Mouse (Mus musculus) forebrain, embryonic 12.5 days (tissue): ENCODE data around the gene Utrn. TPM values are rescaled to one million over a fixed set of nuclear protein-coding genes. Genes with fewer than 3 reads are reported as not detected.

Source experiments
- ATAC-seq: fragments of 200-750 bp; cut with Nextera tagmentation; 2 replicates; pipeline ENCODE4 v1.8.0; 2017; ENCODE audit warnings: moderate TSS enrichment; ENCODE audit not compliant: low FRiP score
- H3K27ac ChIP-seq: fragments of 300-500 bp; sonication (generic); 2 replicates; pipeline ENCODE4 v1.5.1; 2016; ENCODE audit warnings: mild to moderate bottlenecking
- H3K27me3 ChIP-seq: fragments of 300-500 bp; sonication (generic); 2 replicates; pipeline ENCODE4 v1.6.1; 2016; ENCODE audit warnings: mild to moderate bottlenecking
- H3K36me3 ChIP-seq: fragments of 300-500 bp; sonication (generic); replicated peaks from 2 replicates; pipeline ENCODE4 v1.6.1; 2016; ENCODE audit warnings: mild to moderate bottlenecking
- H3K4me1 ChIP-seq: fragments of 300-500 bp; sonication (generic); 2 replicates; pipeline ENCODE4 v1.6.1; 2016
- H3K4me2 ChIP-seq: fragments of 300-500 bp; sonication (generic); 2 replicates; pipeline ENCODE4 v1.6.1; 2016; ENCODE audit warnings: mild to moderate bottlenecking, moderate library complexity
- H3K4me3 ChIP-seq: fragments of 300-500 bp; sonication (generic); replicated peaks from 2 replicates; pipeline ENCODE4 v1.5.1; 2016; ENCODE audit warnings: mild to moderate bottlenecking
- H3K9ac ChIP-seq: fragments of 300-500 bp; sonication (generic); 2 replicates; pipeline ENCODE4 v1.6.1; 2016; ENCODE audit warnings: mild to moderate bottlenecking
- H3K9me3 ChIP-seq: fragments of 300-500 bp; sonication (generic); 2 replicates; pipeline ENCODE4 v1.6.1; 2016
- WGBS: fragments of 180-500 bp; shearing (Covaris S2); methylation state at CpG from one replicate; pipeline ENCODE4 v1.1.7; 2016; 5-methylcytosine and 5-hydroxymethylcytosine counted together
- polyA plus RNA-seq: library from polyadenylated mRNA; unstranded; fragments of >200 nt; fragmentation: Nextera tagmentation; extraction: Ambion mirVana; gene quantifications from 2 replicates; pipeline ENCODE4 v1.2.1, GENCODE M21; 2016

The Utrn gene
- polyA plus RNA-seq, 1 experiment from 2014 or later = 34.3 TPM

- WGBS = 89% methylated on average over 7 of the region's 7 CpGs
- H3K27ac ChIP-seq = no peak overlapping the region
- H3K36me3 ChIP-seq = no peaks in the 10 kb centered on the region
- no peak for ATAC-seq
- no peaks in the 10 kb centered on the region for H3K9me3 ChIP-seq
- H3K4me2 ChIP-seq = no peak overlapping the region
- no peak overlapping the region for H3K9ac ChIP-seq
- H3K4me3 ChIP-seq = no peak overlapping the region
- 0 out of 2 replicates have a peak, but pooled peaks cover 4% of the 10 kb centered on the region for H3K4me1 ChIP-seq
- no peaks in the 10 kb centered on the region for H3K27me3 ChIP-seq
These were observed 18.2 kb downstream of the Utrn start for GRCm38 (mm10) chr10:12850781-12851471.

- peak; percentile 23; the same call in 1 of the 2 replicates for ATAC-seq
- no peak overlapping the region for H3K27ac ChIP-seq
- H3K9ac ChIP-seq = no peak overlapping the region
- H3K9me3 ChIP-seq = no peaks in the 10 kb centered on the region
- no peak overlapping the region for H3K4me3 ChIP-seq
- no peaks in the 10 kb centered on the region for H3K27me3 ChIP-seq
- 70% methylated on average over 10 of the region's 10 CpGs for WGBS
- H3K4me2 ChIP-seq = no peak overlapping the region
- H3K4me1 ChIP-seq = 0 out of 2 replicates have a peak, but pooled peaks cover 4% of the 10 kb centered on the region
- H3K36me3 ChIP-seq = no peaks in the 10 kb centered on the region
These were observed 20.6 kb downstream of the Utrn start for GRCm38 (mm10) chr10:12848322-12849108.

- Histone ChIP-seq H3K9ac (no peak overlapping the region), H3K4me1 (no peaks in the 10 kb centered on the region), H3K27ac (no peak overlapping the region), H3K36me3 (no peaks in the 10 kb centered on the region), H3K9me3 (no peaks in the 10 kb centered on the region), H3K4me3 (no peak overlapping the region), H3K27me3 (no peaks in the 10 kb centered on the region), H3K4me2 (no peak overlapping the region)
- 86% methylated on average over 4 of the region's 4 CpGs for WGBS
- ATAC-seq = no peak
These were observed 26.6 kb downstream of the Utrn start for GRCm38 (mm10) chr10:12842543-12842942.

GRCm38 (mm10) chr10:12841497-12841896 is 27.7 kb downstream of the Utrn start:
- Histone ChIP-seq H3K9ac (no peak overlapping the region), H3K4me1 (no peaks in the 10 kb centered on the region), H3K9me3 (no peaks in the 10 kb centered on the region), H3K36me3 (no peaks in the 10 kb centered on the region), H3K4me2 (no peak overlapping the region), H3K4me3 (no peak overlapping the region), H3K27me3 (no peaks in the 10 kb centered on the region), H3K27ac (no peak overlapping the region)
- 81% methylated on average over 5 of the region's 5 CpGs for WGBS
- no peak for ATAC-seq

GRCm38 (mm10) chr10:12837636-12838035 is 31.5 kb downstream of the Utrn start:
- no peak for ATAC-seq
- no peaks in the 10 kb centered on the region for H3K9me3 ChIP-seq
- no peaks in the 10 kb centered on the region for H3K4me1 ChIP-seq
- H3K36me3 ChIP-seq = no peaks in the 10 kb centered on the region
- H3K27me3 ChIP-seq = no peaks in the 10 kb centered on the region
- H3K4me3 ChIP-seq = no peak overlapping the region
- H3K27ac ChIP-seq = no peak overlapping the region
- H3K4me2 ChIP-seq = no peak overlapping the region
- H3K9ac ChIP-seq = no peak overlapping the region
- WGBS = 68% methylated on average over 1 of the region's 1 CpGs

- no peak for ATAC-seq
- 90% methylated on average over 14 of the region's 14 CpGs for WGBS
These were observed 32.9 kb downstream of the Utrn start for GRCm38 (mm10) chr10:12836048-12836816.

GRCm38 (mm10) chr10:12834215-12834614 is 35.0 kb downstream of the Utrn start:
- Histone ChIP-seq H3K9me3 (no peaks in the 10 kb centered on the region), H3K9ac (no peak overlapping the region), H3K27ac (no peak overlapping the region), H3K4me2 (no peak overlapping the region), H3K4me3 (no peak overlapping the region), H3K36me3 (no peaks in the 10 kb centered on the region), H3K4me1 (no peaks in the 10 kb centered on the region), H3K27me3 (no peaks in the 10 kb centered on the region)
- no peak for ATAC-seq
- WGBS = 80% methylated on average over 1 of the region's 1 CpGs

More at GRCm38 (mm10) chr10:12836048-12836816, 32.9 kb downstream of the Utrn start:
- Histone ChIP-seq H3K9ac (no peak overlapping the region), H3K27me3 (no peaks in the 10 kb centered on the region), H3K36me3 (no peaks in the 10 kb centered on the region), H3K4me2 (no peak overlapping the region), H3K4me3 (no peak overlapping the region), H3K4me1 (no peaks in the 10 kb centered on the region), H3K9me3 (no peaks in the 10 kb centered on the region), H3K27ac (no peak overlapping the region)

- 91% methylated on average over 8 of the region's 8 CpGs for WGBS
- Histone ChIP-seq H3K27me3 (no peaks in the 10 kb centered on the region), H3K4me3 (no peak overlapping the region), H3K9ac (no peak overlapping the region), H3K27ac (no peak overlapping the region), H3K4me1 (no peaks in the 10 kb centered on the region), H3K4me2 (no peak overlapping the region), H3K36me3 (no peaks in the 10 kb centered on the region), H3K9me3 (no peaks in the 10 kb centered on the region)
- no peak for ATAC-seq
These were observed 37.0 kb downstream of the Utrn start for GRCm38 (mm10) chr10:12832163-12832562.

- Histone ChIP-seq H3K9ac (no peak overlapping the region), H3K9me3 (no peaks in the 10 kb centered on the region), H3K36me3 (no peaks in the 10 kb centered on the region), H3K27ac (no peak overlapping the region), H3K4me2 (no peak overlapping the region), H3K4me3 (no peak overlapping the region), H3K27me3 (no peaks in the 10 kb centered on the region), H3K4me1 (no peaks in the 10 kb centered on the region)
- no peak for ATAC-seq
- WGBS = 85% methylated on average over 4 of the region's 4 CpGs
These were observed 41.4 kb downstream of the Utrn start for GRCm38 (mm10) chr10:12827778-12828177.

GRCm38 (mm10) chr10:12827306-12827705 is 41.9 kb downstream of the Utrn start:
- Histone ChIP-seq H3K36me3 (no peaks in the 10 kb centered on the region), H3K4me2 (no peak overlapping the region), H3K4me1 (no peaks in the 10 kb centered on the region), H3K27ac (no peak overlapping the region), H3K27me3 (no peaks in the 10 kb centered on the region), H3K4me3 (no peak overlapping the region), H3K9me3 (no peaks in the 10 kb centered on the region), H3K9ac (no peak overlapping the region)
- no peak for ATAC-seq
- WGBS = 86% methylated on average over 3 of the region's 3 CpGs

- H3K27me3 ChIP-seq = no peaks in the 10 kb centered on the region
- no peak for ATAC-seq
- 77% methylated on average over 6 of the region's 6 CpGs for WGBS
These were observed 42.3 kb downstream of the Utrn start for GRCm38 (mm10) chr10:12826760-12827281.

GRCm38 (mm10) chr10:12824386-12824785 is 44.8 kb downstream of the Utrn start:
- H3K4me2 ChIP-seq = no peak overlapping the region
- H3K4me3 ChIP-seq = no peak overlapping the region
- H3K9me3 ChIP-seq = no peaks in the 10 kb centered on the region
- no peaks in the 10 kb centered on the region for H3K4me1 ChIP-seq
- H3K9ac ChIP-seq = no peak overlapping the region
- WGBS = 67% methylated on average over 4 of the region's 4 CpGs
- no peaks in the 10 kb centered on the region for H3K36me3 ChIP-seq
- H3K27me3 ChIP-seq = no peaks in the 10 kb centered on the region
- no peak for ATAC-seq
- no peak overlapping the region for H3K27ac ChIP-seq

More at GRCm38 (mm10) chr10:12826760-12827281, 42.3 kb downstream of the Utrn start:
- no peak overlapping the region for H3K4me3 ChIP-seq
- no peak overlapping the region for H3K27ac ChIP-seq
- no peaks in the 10 kb centered on the region for H3K4me1 ChIP-seq
- no peaks in the 10 kb centered on the region for H3K36me3 ChIP-seq
- no peak overlapping the region for H3K4me2 ChIP-seq
- no peaks in the 10 kb centered on the region for H3K9me3 ChIP-seq
- H3K9ac ChIP-seq = no peak overlapping the region
